Mouse (Mus musculus): Measurements from ENCODE around the gene Cnga3.

- TF ChIP-seq CTCF (conservative IDR thresholded peaks at IDR 0.05; ENCODE audit: insufficient read depth, insufficient read length, low read depth, low read length) (no peak), POLR2A (IDR thresholded peaks at IDR 0.05; ENCODE audit: low read depth, low read length) (no peak)
Observed at GRCm38 (mm10) chr1:37231295-37231701, 17.1 kb downstream of the Cnga3 start.
